Mouse (Mus musculus) intestine, embryonic 14.5 days (tissue): Measurements from ENCODE around the gene Clint1. TPM values are rescaled to one million over a fixed set of nuclear protein-coding genes. Genes with fewer than 3 reads are reported as not detected.

Source experiments
- ATAC-seq: fragments of 200-750 bp; cut with Nextera tagmentation; replicated peaks from 2 replicates; pipeline ENCODE4 v1.8.0; 2017; ENCODE audit warnings: low read depth, moderate number of reproducible peaks, moderate TSS enrichment, moderate library complexity; ENCODE audit not compliant: low FRiP score, low TSS enrichment
- DNase-seq: peaks from one replicate; pipeline ENCODE4 v3.0.0-alpha.2; 2018; ENCODE audit warnings: low spot score
- H3K27ac ChIP-seq: fragments of 300-500 bp; sonication (generic); 2 replicates; pipeline ENCODE4 v1.5.1; 2014; ENCODE audit warnings: low read depth, mild to moderate bottlenecking, control low read depth
- H3K27me3 ChIP-seq: fragments of 300-500 bp; sonication (generic); replicated peaks from 2 replicates; pipeline ENCODE4 v1.6.1; 2014; ENCODE audit warnings: low read length, control low read depth; ENCODE audit not compliant: control insufficient read depth, insufficient read depth
- H3K36me3 ChIP-seq: fragments of 300-500 bp; sonication (generic); 2 replicates; pipeline ENCODE4 v1.6.1; 2014; ENCODE audit warnings: low read length, control low read depth; ENCODE audit not compliant: control insufficient read depth, insufficient read depth
- H3K4me1 ChIP-seq: fragments of 300-500 bp; sonication (generic); replicated peaks from 2 replicates; pipeline ENCODE4 v1.6.1; 2014; ENCODE audit warnings: low read length, control low read depth, mixed read lengths; ENCODE audit not compliant: control insufficient read depth, insufficient read depth
- H3K4me2 ChIP-seq: fragments of 300-500 bp; sonication (generic); 2 replicates; pipeline ENCODE4 v1.6.1; 2014; ENCODE audit warnings: low read length
- H3K4me3 ChIP-seq: fragments of 300-500 bp; sonication (generic); 2 replicates; pipeline ENCODE4 v1.5.1; 2014; ENCODE audit warnings: low read depth, low read length, control low read depth, mixed read lengths
- H3K9ac ChIP-seq: fragments of 300-500 bp; sonication (generic); 2 replicates; pipeline ENCODE4 v1.6.1; 2014; ENCODE audit warnings: mild to moderate bottlenecking, low read length
- H3K9me3 ChIP-seq: fragments of 300-500 bp; sonication (generic); 2 replicates; pipeline ENCODE4 v1.6.1; 2016; ENCODE audit warnings: low read length, control low read depth; ENCODE audit not compliant: control insufficient read depth
- WGBS: fragments of 180-500 bp; shearing (Covaris S2); extraction: QIAGEN DNeasy Blood & Tissue Kit; methylation state at CpG from one replicate; pipeline ENCODE4 v1.1.7; 2014; 5-methylcytosine and 5-hydroxymethylcytosine counted together
- polyA plus RNA-seq: library from polyadenylated mRNA; unstranded; fragments of >200 nt; fragmentation: Nextera tagmentation; extraction: Ambion mirVana; gene quantifications from 2 replicates; pipeline ENCODE4 v1.2.1, GENCODE M21; 2014

Gene Clint1
- polyA plus RNA-seq, 1 experiment from 2014 or later = 83.1 TPM

DNA sequence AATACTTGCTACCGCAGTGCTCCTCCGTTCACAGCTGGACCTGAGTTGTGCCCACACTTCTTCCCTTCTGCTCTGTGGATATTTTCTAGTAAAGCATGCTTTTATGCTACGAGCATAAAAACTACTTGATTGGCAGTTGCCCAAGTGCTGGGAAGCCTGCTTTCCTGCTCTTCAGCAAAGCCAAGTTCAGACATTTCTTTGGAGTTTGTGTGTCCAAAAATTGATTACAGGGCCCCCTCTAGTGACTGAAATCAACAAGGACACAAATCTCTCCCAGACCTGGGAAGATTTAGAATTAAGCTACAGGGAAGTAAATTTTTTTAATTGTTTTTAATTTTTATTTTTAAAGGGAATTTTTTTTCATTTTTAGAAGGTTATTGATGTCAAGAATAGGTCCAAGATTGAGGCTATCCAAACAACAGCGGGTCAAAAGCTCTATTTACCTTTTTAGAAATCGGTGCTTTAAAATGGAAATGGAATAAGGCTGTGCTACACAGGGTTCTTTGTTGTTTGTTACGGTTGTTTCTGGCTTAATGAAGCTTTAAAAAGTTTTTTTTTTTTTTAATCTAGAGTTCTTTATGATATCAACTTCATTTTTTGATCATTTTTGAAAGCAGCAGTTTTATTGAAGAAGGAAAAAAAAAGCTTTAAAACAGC, 29.3 kb downstream of the Clint1 start:
- WGBS = 62% methylated on average over 6 of the region's 6 CpGs
- Histone ChIP-seq H3K9ac (no peak overlapping the region), H3K36me3 (peaks cover 20% of the 10 kb centered on the region), H3K9me3 (no peaks in the 10 kb centered on the region), H3K4me3 (no peak overlapping the region), H3K4me2 (0 out of 2 replicates have a peak overlapping the region, but pooled peaks have one; percentile 4), H3K27me3 (no peaks in the 10 kb centered on the region), H3K4me1 (peaks cover 24% of the 10 kb centered on the region), H3K27ac (no peak overlapping the region)
- DNase-seq = no peak
- 0 out of 2 replicates have a peak, but pooled peaks have one; percentile 14 for ATAC-seq

DNA sequence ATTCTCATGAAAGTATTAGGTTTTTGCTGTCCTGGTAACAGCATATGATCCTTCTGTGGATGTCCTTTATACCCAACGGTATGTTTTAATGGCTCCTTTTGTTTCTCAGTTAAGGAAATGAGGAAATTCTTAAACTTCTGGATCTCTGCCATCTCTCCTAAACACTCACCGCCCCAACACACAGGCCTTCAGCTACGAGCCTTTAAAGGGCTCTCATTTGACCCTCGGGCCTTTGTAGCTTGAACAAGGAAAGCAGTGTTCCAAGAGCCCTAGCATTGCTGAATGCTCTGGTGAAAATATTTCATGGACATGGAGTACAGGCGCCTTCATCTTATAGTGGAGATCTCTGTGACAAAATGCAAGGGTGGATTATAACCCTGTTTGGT, 29.8 kb downstream of the Clint1 start:
- no peaks in the 10 kb centered on the region for H3K27me3 ChIP-seq
- ATAC-seq = no peak
- peaks cover 24% of the 10 kb centered on the region for H3K4me1 ChIP-seq
- no peaks in the 10 kb centered on the region for H3K9me3 ChIP-seq
- H3K4me3 ChIP-seq = no peak overlapping the region
- DNase-seq = no peak
- H3K27ac ChIP-seq = peak overlapping the region; percentile 43; the same call in 1 of the 2 replicates
- no peak overlapping the region for H3K4me2 ChIP-seq
- WGBS = 27% methylated on average over 5 of the region's 5 CpGs
- no peak overlapping the region for H3K9ac ChIP-seq
- peaks cover 25% of the 10 kb centered on the region for H3K36me3 ChIP-seq

DNA sequence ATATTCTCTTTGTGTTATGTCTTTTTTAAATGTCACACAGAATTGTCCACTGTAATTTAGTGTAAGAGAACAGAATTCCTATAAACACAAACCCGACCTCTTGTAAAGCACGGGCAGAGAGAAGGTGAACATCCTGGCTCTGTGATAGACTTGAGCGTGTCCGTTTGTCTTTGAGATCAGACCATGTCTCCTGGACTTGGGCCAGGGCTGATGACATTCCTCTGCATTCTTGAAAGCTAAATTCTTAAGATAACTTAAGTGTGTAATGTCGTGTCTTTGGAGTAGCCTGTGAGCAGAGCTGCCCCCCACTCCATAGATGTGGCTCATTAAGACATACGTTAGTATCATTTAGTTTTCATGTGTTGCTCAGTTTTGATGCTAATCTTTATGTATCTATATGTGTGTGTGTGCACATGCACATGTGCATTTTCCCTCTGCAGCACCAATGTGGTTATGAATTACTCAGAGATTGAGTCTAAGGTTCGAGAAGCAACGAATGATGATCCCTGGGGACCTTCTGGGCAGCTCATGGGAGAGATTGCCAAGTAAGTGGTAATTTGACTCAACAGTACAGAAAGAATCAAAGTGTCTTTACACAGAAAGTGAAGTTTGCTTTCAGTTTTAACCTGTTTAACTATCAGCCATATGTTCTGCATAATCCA, 31.6 kb downstream of the Clint1 start:
- Histone ChIP-seq H3K27me3 (no peaks in the 10 kb centered on the region), H3K4me1 (peaks cover 24% of the 10 kb centered on the region), H3K36me3 (peaks cover 42% of the 10 kb centered on the region), H3K4me2 (no peak overlapping the region), H3K9me3 (no peaks in the 10 kb centered on the region), H3K27ac (no peak overlapping the region), H3K9ac (no peak overlapping the region), H3K4me3 (no peak overlapping the region)
- DNase-seq = no peak
- ATAC-seq = no peak
- WGBS = 34% methylated on average over 8 of the region's 8 CpGs

DNA sequence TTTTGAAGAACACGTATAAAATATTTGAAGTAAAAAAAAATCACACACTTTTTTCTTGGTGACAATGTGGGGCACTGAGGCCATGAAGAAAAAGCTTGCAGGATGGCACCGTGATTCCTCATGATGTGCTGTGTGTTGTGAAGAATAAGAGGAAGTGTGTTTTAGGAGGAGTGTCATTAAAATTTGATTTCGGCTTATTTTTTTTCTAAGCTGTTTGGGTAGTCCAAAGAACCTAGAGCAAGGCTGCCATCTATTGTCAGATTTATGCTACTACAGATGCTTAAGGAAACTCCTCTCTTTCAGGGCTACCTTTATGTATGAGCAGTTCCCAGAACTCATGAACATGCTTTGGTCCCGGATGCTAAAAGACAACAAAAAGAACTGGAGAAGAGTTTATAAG, 32.2 kb downstream of the Clint1 start:
- H3K9ac ChIP-seq = no peak overlapping the region
- H3K4me2 ChIP-seq = no peak overlapping the region
- H3K4me1 ChIP-seq = peaks cover 24% of the 10 kb centered on the region
- no peak overlapping the region for H3K27ac ChIP-seq
- H3K27me3 ChIP-seq = no peaks in the 10 kb centered on the region
- no peak overlapping the region for H3K4me3 ChIP-seq
- WGBS = 50% methylated on average over 4 of the region's 4 CpGs
- DNase-seq = no peak
- H3K9me3 ChIP-seq = no peaks in the 10 kb centered on the region
- ATAC-seq = no peak
- peaks cover 48% of the 10 kb centered on the region for H3K36me3 ChIP-seq

DNA sequence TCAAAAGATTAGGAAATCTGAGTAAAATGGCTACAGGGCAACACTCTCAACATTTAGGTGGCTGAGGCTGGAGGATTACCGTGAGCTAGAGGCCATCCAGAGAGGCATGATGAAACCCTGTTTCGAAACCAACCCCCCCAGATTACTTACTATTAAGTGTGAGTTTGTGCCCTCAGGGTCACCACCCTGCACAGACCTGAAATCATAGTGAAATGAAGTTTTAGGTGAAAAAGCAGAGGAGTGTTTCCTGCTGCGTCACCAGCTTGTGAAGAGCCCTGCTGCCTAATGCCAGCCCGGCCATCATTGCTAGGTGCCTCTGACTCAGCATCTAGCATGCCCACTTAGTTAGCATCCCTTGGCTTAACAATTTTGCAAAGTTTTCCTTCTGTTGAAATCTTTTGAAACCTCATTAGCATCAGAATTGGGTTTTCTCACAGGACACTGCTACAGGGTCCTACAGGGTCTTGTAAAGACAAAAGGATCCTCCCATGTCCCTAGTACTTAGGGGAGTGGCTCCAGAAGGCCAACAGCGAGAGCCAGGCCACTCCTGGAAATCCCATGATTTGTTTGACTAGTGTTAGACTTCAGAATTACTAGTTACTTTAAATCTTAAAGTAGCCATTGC, 33.9 kb downstream of the Clint1 start:
- peaks cover 65% of the 10 kb centered on the region for H3K36me3 ChIP-seq

DNA sequence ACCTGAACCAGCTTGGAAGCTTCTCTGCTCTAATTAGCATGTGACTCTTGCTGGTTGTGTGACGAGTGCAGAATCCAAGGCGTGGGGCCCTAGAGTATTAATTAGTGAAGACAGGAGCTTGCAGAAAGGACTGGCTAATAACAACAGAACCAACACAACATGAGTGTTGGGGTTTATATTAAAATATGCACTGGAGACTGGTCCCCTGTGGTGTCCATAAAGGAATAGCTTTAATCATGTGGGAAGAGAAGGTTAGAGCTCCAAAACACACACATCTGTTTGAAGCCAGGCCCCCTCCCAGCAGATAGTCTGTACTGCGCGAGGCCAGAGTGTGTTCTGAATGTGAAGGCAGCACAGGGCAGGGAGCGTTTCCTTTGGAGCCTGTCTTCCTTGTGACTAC, 34.7 kb downstream of the Clint1 start:
- no peaks in the 10 kb centered on the region for H3K9me3 ChIP-seq
- no peak for ATAC-seq
- H3K4me2 ChIP-seq = no peak overlapping the region
- no peak overlapping the region for H3K9ac ChIP-seq
- 96% methylated on average over 5 of the region's 5 CpGs for WGBS
- H3K4me1 ChIP-seq = peaks cover 15% of the 10 kb centered on the region
- DNase-seq = no peak
- H3K4me3 ChIP-seq = no peak overlapping the region
- H3K27ac ChIP-seq = no peak overlapping the region
- peaks cover 74% of the 10 kb centered on the region for H3K36me3 ChIP-seq
- H3K27me3 ChIP-seq = no peaks in the 10 kb centered on the region

More for the DNA sequence above, 33.9 kb downstream of the Clint1 start:
- no peak overlapping the region for H3K4me3 ChIP-seq
- H3K9ac ChIP-seq = no peak overlapping the region
- ATAC-seq (no peak), DNase-seq (no peak)
- no peaks in the 10 kb centered on the region for H3K9me3 ChIP-seq
- no peaks in the 10 kb centered on the region for H3K27me3 ChIP-seq
- H3K4me2 ChIP-seq = no peak overlapping the region
- peaks cover 21% of the 10 kb centered on the region for H3K4me1 ChIP-seq
- H3K27ac ChIP-seq = no peak overlapping the region
- 91% methylated on average over 5 of the region's 5 CpGs for WGBS

DNA sequence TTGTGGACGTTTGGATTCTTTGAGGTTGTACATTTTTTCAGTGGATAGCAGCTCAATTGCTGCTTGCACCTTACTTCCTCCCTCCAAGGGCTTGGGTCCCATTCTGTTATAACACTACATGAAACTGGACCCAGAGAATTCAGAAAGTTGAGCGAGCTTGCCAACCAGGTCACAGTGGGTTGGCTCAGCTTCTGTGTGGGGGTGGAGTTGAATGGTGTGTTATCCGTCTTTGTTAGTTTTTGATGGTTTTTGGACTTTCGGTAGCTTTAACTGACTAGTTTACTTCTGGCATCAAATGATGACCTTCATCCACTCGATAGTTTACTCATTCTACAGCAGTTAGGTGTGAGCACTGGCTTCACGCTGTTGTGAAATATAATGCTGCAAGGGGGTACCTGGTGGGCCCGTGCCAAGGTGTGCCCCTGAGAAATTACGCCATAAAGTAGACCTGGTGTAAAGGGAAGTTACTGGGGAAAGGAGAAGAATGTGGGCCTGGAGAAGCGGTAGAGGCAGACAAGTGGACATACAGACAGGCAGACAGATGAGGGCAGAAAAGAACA, 36.7 kb downstream of the Clint1 start:
- H3K4me3 ChIP-seq = no peak overlapping the region
- H3K4me2 ChIP-seq = no peak overlapping the region
- no peaks in the 10 kb centered on the region for H3K27me3 ChIP-seq
- H3K9me3 ChIP-seq = no peaks in the 10 kb centered on the region
- WGBS = 86% methylated on average over 9 of the region's 9 CpGs
- H3K36me3 ChIP-seq = peaks cover 93% of the 10 kb centered on the region
- no peak overlapping the region for H3K27ac ChIP-seq
- H3K4me1 ChIP-seq = peaks cover 2% of the 10 kb centered on the region
- ATAC-seq (no peak), DNase-seq (no peak)
- H3K9ac ChIP-seq = no peak overlapping the region

DNA sequence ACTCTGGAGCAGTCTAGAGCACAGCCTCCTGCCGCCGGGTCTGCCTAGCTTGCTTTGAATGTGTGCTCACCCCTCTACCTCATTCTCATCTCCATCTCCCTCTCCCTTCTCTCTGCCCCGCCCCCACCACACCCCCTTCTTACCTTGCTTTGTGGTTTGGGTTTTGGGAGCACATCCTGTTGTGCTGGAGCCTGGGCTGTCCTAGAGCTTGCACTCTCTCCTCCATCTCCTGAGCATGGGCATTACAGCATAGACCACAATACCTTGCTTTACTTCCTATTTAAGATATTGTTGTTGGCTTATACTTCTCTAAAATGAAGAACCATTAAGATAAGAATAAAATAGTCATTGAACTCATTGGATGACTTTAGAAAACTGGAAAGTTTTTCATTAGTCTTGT, 38.1 kb downstream of the Clint1 start:
- H3K36me3 ChIP-seq = peaks cover 99% of the 10 kb centered on the region
- no peak overlapping the region for H3K4me2 ChIP-seq
- H3K27ac ChIP-seq = no peak overlapping the region
- no peak overlapping the region for H3K4me3 ChIP-seq
- ATAC-seq (no peak), DNase-seq (no peak)
- H3K9me3 ChIP-seq = no peaks in the 10 kb centered on the region
- no peaks in the 10 kb centered on the region for H3K4me1 ChIP-seq
- H3K9ac ChIP-seq = no peak overlapping the region
- 82% methylated on average over 3 of the region's 3 CpGs for WGBS
- H3K27me3 ChIP-seq = no peaks in the 10 kb centered on the region
